Mouse (Mus musculus): ENCODE results near the gene Itga7. TPM values are rescaled to one million over a fixed set of nuclear protein-coding genes. Genes with fewer than 3 reads are reported as not detected.
A peak's percentile ranks its signal among the peaks of the same experiment; 100 is the strongest.
"Not testable (repeated sequence)": the region's sequence is repeated elsewhere in the genome, so short reads cannot be mapped to it uniquely, and the experiment has no call there.

Gene Itga7
- total RNA-seq, 2 experiments from 2014 or later, result 58.4 to 72.9 TPM

DNA sequence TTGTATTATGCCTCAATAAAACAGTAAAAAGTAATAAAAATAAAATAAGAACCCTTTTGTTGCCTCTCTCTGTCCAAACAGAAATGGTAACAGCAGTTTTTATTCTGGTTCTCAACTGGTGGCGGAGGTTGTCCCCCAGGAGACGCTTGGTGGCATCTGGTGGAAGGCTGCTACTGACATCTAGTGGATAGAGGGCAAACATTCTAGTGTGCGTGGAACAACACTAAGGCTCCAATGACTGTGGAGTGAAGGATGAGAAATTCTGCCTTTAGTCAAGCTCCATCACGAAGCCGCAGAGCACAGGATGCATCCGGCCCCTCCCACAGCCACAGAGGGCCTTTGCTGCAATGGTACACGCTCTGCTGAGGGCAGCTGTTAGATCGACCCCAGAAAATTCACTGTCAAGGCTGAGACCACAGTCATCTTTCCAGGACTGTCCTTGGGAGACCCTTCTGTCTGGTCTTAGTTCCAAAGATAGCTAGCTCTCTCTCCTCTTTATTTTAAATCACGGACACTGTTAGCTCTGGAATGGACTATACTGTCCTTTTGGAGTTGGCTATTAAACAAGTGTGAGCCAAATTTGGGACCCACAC, 44.0 kb downstream of the Itga7 start:
- peak; percentile 81 for TF ChIP-seq CTCF (IDR thresholded peaks at IDR 0.05)
- H3K4me3 ChIP-seq, result no peak overlapping the region
- intact Hi-C loops (cut with DNase I), result loop anchor here (5.0 kb wide), 2 partner anchors 135 to 245 kb away; no protein-coding TSS in a partner anchor
- no peak overlapping the region for H3K27ac ChIP-seq
- peak; percentile 57 for DNase-seq

- TF ChIP-seq CTCF (IDR thresholded peaks at IDR 0.05), result no peak
- Histone ChIP-seq H3K4me3 (no peak overlapping the region), H3K27ac (no peak overlapping the region)
- DNase-seq, result no peak
- intact Hi-C loops (cut with DNase I), result no loop called here
Measured at GRCm38 (mm10) chr10:128980644-128981365, 47.2 kb downstream of the Itga7 start.

DNA sequence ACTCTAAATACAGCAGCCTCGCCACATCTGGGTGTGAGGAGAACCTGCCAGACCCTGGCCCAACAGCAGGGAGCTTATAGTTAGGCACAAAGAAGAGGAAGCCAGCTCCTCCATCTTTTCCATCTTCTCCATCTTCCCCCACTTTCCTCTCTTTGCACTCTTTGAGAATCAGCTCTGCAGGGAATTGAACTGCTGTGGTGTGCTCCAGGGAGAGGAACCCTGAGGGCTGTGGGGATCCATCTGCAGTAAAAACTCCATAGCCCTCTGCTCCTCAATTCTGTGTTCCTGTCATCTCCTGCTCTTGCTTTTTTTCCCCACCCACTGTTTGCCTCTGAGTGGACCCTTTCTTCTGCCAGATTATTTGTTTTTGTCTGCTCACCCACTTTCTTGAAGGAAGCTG, 55.5 kb downstream of the Itga7 start, which contains the start of gene Olfr9:
Olfr9 (plus strand) TSS at position 301 of the 400 bp plus-strand sequence.
- H3K4me3 ChIP-seq; DNase-seq; intact Hi-C loops (cut with DNase I); H3K27ac ChIP-seq: not testable (repeated sequence)

- intact Hi-C loops (cut with DNase I); DNase-seq; H3K27ac ChIP-seq; H3K4me3 ChIP-seq: not testable (repeated sequence)
Measured at GRCm38 (mm10) chr10:128990129-128990850, 56.7 kb downstream of the Itga7 start.

DNA sequence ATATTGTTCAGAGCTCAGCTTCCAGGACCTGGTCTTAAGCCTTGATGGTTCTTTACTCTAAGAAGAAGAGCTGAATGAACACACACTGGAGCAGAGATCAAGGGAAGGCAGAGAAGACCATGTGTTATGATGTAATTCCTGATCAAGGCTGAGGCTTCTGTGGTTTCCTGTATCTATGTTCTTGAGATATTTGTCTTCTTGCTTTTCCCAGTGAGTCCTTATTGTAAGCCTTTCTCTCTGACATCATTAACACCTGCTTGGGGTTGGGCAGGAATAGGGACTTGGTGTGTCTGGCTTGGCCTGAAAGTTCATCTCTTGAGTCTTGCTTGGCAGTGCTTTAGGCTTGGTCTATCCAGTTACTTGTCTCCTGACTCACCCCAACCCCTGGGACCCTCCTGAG, 57.4 kb downstream of the Itga7 start:
- no peak for TF ChIP-seq CTCF (IDR thresholded peaks at IDR 0.05)
- Histone ChIP-seq H3K4me3 (no peak overlapping the region), H3K27ac (no peak overlapping the region)
- no peak for DNase-seq
- intact Hi-C loops (cut with DNase I), result no loop called here

- intact Hi-C loops (cut with DNase I), result no loop called here
- no peak overlapping the region for H3K4me3 ChIP-seq
- no peak overlapping the region for H3K27ac ChIP-seq
- no peak for TF ChIP-seq CTCF (IDR thresholded peaks at IDR 0.05)
- DNase-seq, result no peak
Measured at GRCm38 (mm10) chr10:128995796-128996195, 62.2 kb downstream of the Itga7 start.

- intact Hi-C loops (cut with DNase I), result no loop called here
- H3K4me3 ChIP-seq, result no peak overlapping the region
- H3K27ac ChIP-seq, result no peak overlapping the region
- no peak for DNase-seq
- TF ChIP-seq CTCF (IDR thresholded peaks at IDR 0.05), result no peak
Measured at GRCm38 (mm10) chr10:128996523-128997040, 63.0 kb downstream of the Itga7 start.

- Histone ChIP-seq H3K27ac (no peak overlapping the region), H3K4me3 (no peak overlapping the region)
- TF ChIP-seq CTCF (IDR thresholded peaks at IDR 0.05), result no peak
- intact Hi-C loops (cut with DNase I), result no loop called here
- DNase-seq, result no peak
Measured at GRCm38 (mm10) chr10:129004032-129004920, 70.7 kb downstream of the Itga7 start.

Other genes with a start within 250 kb of the Itga7 start
- 10 to 100 TPM; 90.3 to 94.5 TPM for gene Rab5b, start 237.6 kb upstream of the Itga7 start, total RNA-seq (2021)
- not detected for gene Pmel, start 229.6 kb upstream of the Itga7 start, total RNA-seq (2021)
- 1 to 10 TPM; 3.0 to 3.2 TPM for gene Cdk2, start 228.8 kb upstream of the Itga7 start, total RNA-seq (2021)
- gene Dgka, start 189.0 kb upstream of the Itga7 start, total RNA-seq (2021), result 1 to 10 TPM; 8.8 to 9.7 TPM
- gene Pym1, start 185.9 kb upstream of the Itga7 start, total RNA-seq (2021), result 10 to 100 TPM in 1 of 2 experiments, 1 to 10 TPM in 1; 9.9 to 11.8 TPM
- gene Mmp19, start 142.9 kb upstream of the Itga7 start, total RNA-seq (2021), result 1 to 10 TPM; 1.0 to 1.5 TPM
- gene Dnajc14, start 129.8 kb upstream of the Itga7 start, total RNA-seq (2021), result 10 to 100 TPM; 20.1 to 26.2 TPM
- 1 to 10 TPM; 2.2 to 3.6 TPM for gene Tmem198b, start 129.4 kb upstream of the Itga7 start, total RNA-seq (2021)
- gene Sarnp, start 116.5 kb upstream of the Itga7 start, total RNA-seq (2021), result 10 to 100 TPM; 30.5 to 33.8 TPM
- 1 to 10 TPM; 3.5 to 4.5 TPM for gene Ormdl2, start 112.2 kb upstream of the Itga7 start, total RNA-seq (2021)
- 1 to 10 TPM; 4.8 to 5.2 TPM for gene Gdf11, start 42.1 kb upstream of the Itga7 start, total RNA-seq (2021)
- 100 to 1,000 TPM; 124 to 132 TPM for gene Cd63, start 32.8 kb upstream of the Itga7 start, total RNA-seq (2021)
- gene Rdh5, start 10.9 kb upstream of the Itga7 start, total RNA-seq (2021), result 1 to 10 TPM; 5.1 to 5.2 TPM
- gene Bloc1s1, start 9.8 kb upstream of the Itga7 start, total RNA-seq (2021), result 100 to 1,000 TPM; 137 to 169 TPM
- gene Mettl7b, start 27.2 kb downstream of the Itga7 start, total RNA-seq (2021), result not detected
- gene Olfr9, start 55.6 kb downstream of the Itga7 start, total RNA-seq (2021), result not detected
- not detected for gene Olfr763, start 77.0 kb downstream of the Itga7 start, total RNA-seq (2021)
- gene Olfr764-ps1, start 106.1 kb downstream of the Itga7 start, total RNA-seq (2021), result not detected
- not detected for gene Olfr765, start 116.2 kb downstream of the Itga7 start, total RNA-seq (2021)
- gene Olfr766-ps1, start 135.2 kb downstream of the Itga7 start, total RNA-seq (2021), result not detected
- not detected for gene Olfr767, start 149.1 kb downstream of the Itga7 start, total RNA-seq (2021)
- not detected for gene Olfr768, start 165.6 kb downstream of the Itga7 start, total RNA-seq (2021)
- not detected for gene Olfr769, start 184.0 kb downstream of the Itga7 start, total RNA-seq (2021)
- not detected for gene Olfr770, start 205.2 kb downstream of the Itga7 start, total RNA-seq (2021)
- not detected for gene Olfr771, start 230.9 kb downstream of the Itga7 start, total RNA-seq (2021)
- gene Olfr772, start 244.1 kb downstream of the Itga7 start, total RNA-seq (2021), result not detected

All from gastrocnemius, adult 2 months (tissue).